Mouse (Mus musculus) myocyte (in vitro differentiated cells): ENCODE results near the gene Irf2.
"Not testable (repeated sequence)": the region's sequence is repeated elsewhere in the genome, so short reads cannot be mapped to it uniquely, and the experiment has no call there.

Experiments
- CEBPB ChIP-seq: IDR thresholded peaks from 2 replicates; pipeline ENCODE4 v1.6.1; 2011; ENCODE audit warnings: mild to moderate bottlenecking, moderate library complexity; ENCODE audit not compliant: poor library complexity, insufficient read depth, severe bottlenecking
- E2F4 ChIP-seq: IDR thresholded peaks from one replicate; pipeline ENCODE4 v1.6.1; 2011; ENCODE audit warnings: mild to moderate bottlenecking, control low read depth, moderate library complexity; ENCODE audit not compliant: insufficient read depth
- MAX ChIP-seq: IDR thresholded peaks from one replicate; pipeline ENCODE4 v1.6.1; 2011; ENCODE audit warnings: low read depth, mild to moderate bottlenecking, control low read depth
- MYOD1 ChIP-seq, 3 experiments: IDR thresholded peaks; one replicate each; pipeline ENCODE4 v1.6.1; 2011; ENCODE audit warnings: control low read depth in 2 of 3, low read depth in 2 of 3, mild to moderate bottlenecking in 2 of 3, moderate library complexity in 1 of 3; ENCODE audit not compliant: insufficient read length in 2 of 3, control insufficient read depth in 1 of 3
- POLR2A ChIP-seq: IDR thresholded peaks from one replicate; pipeline ENCODE4 v1.6.1; 2011; ENCODE audit warnings: low read depth, mild to moderate bottlenecking, control low read depth, moderate library complexity; ENCODE audit not compliant: insufficient read length
- POLR2AphosphoS2 ChIP-seq: IDR thresholded peaks from one replicate; pipeline ENCODE4 v1.6.1; 2011; ENCODE audit warnings: low read depth, control low read depth; ENCODE audit not compliant: insufficient read length
- SRF ChIP-seq: IDR thresholded peaks from one replicate; pipeline ENCODE4 v1.6.1; 2011; ENCODE audit warnings: low read depth; ENCODE audit not compliant: control insufficient read depth, insufficient read length
- TCF12 ChIP-seq: IDR thresholded peaks from one replicate; pipeline ENCODE4 v1.6.1; 2011; ENCODE audit warnings: mild to moderate bottlenecking, control low read depth; ENCODE audit not compliant: poor library complexity, insufficient read depth, severe bottlenecking
- TCF3 ChIP-seq: IDR thresholded peaks from one replicate; pipeline ENCODE4 v1.6.1; 2011; ENCODE audit warnings: low read depth, control low read depth; ENCODE audit not compliant: insufficient read length

- not testable (repeated sequence) for TF ChIP-seq POLR2A; POLR2AphosphoS2; MAX; E2F4; MYOD1 (IDR thresholded peaks at IDR 0.05; ENCODE audit: control insufficient read depth in 1 of 3, insufficient read length in 2 of 3, low read depth in 2 of 3); TCF3; CEBPB; TCF12; SRF
These were observed 9.9 kb upstream of the Irf2 start for GRCm38 (mm10) chr8:46729671-46730070.
